Mouse (Mus musculus): Measurements from ENCODE around the gene Tle6.
A peak's percentile ranks its signal among the peaks of the same experiment; 100 is the strongest.

Gene Tle6

DNA sequence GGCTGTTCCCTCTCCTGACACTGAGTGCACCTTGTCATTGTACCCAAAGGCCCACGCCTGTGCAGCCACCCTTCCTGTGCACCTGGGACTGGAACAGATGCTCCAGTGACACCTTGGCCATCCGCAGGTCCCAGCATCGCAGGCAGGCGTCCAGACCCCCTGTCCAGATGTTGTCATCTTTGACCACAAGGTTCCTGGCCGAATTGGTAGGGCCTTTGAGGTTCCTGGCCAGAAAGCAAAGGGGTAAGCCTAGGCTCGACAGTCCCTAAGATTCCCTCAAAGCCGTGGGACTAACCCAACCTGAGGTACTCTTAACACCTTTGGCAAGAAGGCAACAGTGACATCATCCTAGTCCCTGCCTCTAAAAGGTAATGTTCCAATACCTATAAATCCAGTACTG is 8.2 kb downstream of the Tle6 start:
- DNase-seq (ENCODE audit: low read depth, low spot score), result no peak

DNA sequence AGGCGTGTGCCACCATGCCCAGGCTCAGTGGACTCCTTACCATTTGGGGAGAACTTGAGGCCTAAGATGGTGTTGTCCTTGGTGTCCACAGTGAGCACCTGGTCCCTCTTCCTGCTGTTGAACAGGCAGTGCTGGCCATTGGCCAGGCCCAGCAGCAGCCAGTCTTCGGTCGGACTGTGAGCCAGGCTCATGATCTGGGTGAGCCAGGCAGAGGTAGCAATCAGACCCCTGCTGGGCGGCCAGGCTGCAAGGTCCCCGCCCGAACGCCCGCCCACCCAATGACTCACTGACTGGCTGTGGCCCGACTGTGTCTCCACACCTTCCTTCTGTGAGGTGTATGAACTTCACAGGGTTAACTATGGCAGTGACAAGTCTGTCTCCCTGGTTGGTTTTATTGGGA is 9.0 kb downstream of the Tle6 start:
- DNase-seq (ENCODE audit: low read depth, low spot score), result no peak

DNA sequence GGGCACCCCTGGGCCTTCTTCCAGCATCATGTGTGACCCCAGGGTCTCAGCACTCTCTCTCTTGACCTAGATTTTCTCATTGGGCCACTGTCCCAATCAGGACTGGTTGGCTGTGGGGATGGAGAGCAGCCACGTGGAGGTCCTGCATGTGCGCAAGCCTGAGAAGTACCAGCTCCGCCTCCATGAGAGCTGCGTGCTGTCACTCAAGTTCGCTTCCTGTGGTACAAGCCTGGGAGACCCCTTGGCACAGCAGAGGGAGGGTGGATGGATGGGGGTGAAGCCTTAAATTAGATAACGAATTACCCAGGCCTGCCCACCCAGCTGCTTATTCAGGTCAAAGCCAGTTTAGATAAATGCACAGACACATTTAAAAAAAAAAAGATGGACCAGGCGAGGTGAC is 12.1 kb downstream of the Tle6 start:
- no peak for DNase-seq (ENCODE audit: low read depth, low spot score)

DNA sequence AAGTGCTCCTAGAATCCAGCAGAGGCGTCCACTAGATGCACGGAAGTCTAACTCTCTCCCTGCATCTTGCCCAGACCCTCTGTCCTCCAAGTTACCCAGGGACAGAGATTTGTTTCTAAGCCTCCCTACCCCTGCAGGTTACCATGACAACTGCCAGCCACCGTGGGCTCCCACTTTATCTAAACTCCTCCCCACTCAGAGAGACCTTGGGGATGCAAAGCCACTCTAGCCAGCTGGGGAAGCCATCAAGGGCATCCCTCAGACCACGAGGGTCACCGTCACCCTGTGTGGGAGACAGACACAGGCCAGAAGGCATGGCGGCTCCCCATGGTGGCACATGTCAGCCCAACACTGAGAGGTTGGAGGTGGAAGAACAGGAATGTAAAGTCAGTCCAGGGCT is 17.5 kb downstream of the Tle6 start:
- no peak for DNase-seq (ENCODE audit: low read depth, low spot score)

DNA sequence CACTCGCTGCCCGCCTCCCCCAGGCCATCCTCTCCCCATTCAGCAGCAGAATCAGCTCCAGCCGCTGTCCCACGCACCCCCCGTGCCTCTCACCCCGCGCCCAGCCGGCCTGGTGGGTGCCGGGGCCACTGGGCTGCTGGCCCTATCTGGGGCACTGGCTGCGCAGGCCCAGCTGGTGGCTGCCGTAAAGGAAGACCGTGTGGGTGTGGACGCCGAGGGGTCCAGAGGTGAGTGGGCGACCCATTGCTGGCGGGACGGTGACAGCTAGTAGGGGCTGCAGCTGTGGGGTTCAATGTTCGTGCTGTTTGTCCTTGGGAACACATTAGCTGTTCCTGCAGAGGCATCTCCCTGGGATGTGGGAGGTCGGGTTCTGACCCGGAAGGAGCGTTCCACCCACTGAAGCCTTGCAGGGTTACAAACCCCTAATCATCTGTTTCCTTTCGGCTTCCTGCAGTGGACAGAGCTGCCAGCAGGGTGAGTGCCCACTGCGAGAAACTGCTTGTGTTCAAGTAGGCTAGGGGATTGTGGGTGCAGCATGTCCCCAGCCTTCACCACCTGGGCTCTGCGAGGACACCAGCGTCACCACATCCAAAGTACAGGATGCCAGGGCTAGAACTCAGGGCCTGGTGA is 20.3 kb downstream of the Tle6 start:
- no peak for DNase-seq (ENCODE audit: low read depth, low spot score)

DNA sequence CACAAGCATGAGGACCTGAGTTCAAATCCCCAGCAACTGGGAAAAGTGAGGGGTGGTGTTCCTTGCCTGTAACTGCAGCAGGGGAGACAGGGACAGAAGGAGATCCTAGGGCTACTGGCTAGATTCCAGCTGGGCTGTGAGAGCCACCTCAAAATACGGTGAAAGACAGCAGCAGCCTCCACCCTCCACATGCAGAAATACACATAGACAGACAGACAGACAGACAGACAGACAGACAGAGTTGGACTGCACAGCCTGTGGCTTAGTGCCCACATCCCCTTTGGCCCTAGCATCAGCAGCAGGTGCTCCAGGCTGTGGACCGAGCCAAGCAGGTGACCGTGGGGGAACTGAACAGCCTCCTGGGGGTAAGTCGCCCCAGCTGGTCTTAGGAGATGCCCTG is 20.9 kb downstream of the Tle6 start:
- DNase-seq (ENCODE audit: low read depth, low spot score), result no peak

DNA sequence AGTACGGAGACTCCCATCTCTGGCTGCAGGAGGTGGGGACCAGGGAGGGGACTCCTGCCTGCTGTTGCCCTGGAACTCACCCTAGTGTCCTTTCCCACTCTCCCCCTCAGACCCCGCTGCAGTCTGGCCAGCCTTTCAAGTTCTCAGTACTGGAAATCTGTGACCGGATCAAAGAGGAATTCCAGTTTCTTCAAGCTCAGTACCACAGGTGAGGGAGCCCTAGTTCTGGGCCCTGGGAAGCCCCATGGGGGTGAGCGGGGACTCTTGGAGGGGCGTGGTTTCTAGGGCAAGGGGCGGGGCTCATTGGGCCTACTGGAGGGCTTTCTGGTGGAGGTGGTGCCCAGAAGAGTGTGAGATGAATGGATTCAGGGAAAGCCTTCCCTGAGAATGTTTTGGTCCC is 25.2 kb downstream of the Tle6 start:
- no peak for DNase-seq (ENCODE audit: low read depth, low spot score)

DNA sequence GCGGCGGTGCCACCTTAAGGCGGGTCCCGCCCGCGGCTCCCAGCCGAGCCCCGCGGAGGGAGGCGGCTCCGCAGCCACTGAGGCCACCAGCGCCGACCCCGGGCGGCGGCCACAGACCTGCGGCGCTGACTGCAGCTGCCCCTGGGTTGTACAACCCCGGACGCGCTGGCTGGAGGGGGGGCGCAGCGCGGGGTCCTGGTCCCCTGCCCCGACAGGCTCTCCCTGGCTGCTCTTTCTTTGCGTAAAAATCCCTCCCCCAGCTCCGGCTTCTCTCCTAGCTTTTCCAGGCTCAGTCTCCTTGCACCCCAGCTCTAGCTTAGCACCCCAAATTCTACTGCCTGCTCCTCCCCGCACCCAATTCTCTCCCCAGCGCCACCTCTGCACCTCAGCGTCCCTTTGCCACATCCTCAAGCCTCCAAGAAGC is 25.7 kb downstream of the Tle6 start:
- peak; percentile 20 for DNase-seq (ENCODE audit: low read depth, low spot score)

DNA sequence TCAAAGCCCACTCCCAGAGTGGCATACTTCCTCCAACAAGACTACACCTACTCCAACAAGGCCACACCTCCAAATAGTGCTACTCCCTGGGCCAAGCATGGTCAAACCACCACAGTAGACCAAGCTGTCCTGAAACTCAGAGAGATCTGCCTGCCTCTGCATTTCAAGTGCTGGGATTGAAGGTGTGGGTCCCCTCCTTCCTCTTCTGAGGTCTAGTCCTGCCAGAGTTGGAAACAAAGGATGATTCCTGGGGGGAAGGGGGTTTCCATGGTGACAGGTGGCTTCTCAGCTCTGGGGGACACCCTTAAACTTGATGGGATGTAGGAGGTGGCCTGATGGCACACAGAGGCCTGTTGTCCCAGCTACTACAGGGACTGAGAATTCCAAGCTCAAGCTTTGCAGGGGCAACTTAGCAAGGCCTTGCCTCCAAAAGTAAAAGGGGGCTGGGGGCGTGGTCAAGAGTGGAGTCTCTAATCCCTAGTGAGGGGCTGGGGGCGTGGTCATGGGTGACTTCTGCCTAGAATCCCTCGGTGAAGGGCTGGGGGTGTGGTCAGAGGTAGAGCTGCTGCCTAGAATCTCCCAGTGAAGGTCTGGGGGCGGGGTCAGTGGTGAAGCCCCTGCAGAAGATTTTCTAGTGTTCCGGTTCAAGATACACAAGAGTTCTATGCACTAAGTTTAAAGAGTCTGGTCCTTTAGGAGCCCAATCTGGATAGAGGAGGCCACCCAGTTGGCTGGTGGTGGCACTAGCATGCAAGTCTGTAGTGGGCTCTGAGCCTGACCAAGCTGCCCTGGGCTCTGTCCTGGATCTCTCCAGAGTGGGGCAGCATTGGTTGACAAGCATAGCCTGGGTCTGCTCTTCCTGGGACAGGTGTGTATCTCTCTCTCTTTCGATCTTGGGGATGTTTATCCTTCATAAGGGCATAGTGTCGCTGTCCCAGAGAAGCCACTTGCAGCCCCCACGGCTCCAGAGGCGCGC is 26.5 kb downstream of the Tle6 start, which contains the start of gene Tle2:
Tle2 (plus strand) TSS at position 481 of the 976 bp plus-strand sequence.
- no peak for DNase-seq (ENCODE audit: low read depth, low spot score)

DNA sequence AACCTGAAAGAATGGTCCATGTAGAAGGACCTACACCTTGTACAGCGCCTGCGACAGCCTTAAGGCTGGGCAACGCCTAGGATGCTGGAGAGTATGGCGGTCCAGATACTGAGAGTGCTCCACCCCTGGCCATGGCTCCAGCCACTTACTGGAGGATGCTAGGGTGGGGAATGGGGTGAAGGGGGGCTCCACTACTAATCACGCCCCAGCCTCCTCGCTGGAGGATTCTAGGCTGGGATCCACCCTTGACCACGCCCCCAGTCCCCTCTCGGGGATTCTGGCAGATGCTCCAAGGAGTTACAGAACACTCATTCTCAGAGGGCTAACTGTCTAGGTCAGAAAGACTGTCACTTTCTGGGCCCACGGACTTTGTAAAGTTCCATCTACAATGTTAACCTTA is 27.9 kb downstream of the Tle6 start:
- no peak for DNase-seq (ENCODE audit: low read depth, low spot score)

DNA sequence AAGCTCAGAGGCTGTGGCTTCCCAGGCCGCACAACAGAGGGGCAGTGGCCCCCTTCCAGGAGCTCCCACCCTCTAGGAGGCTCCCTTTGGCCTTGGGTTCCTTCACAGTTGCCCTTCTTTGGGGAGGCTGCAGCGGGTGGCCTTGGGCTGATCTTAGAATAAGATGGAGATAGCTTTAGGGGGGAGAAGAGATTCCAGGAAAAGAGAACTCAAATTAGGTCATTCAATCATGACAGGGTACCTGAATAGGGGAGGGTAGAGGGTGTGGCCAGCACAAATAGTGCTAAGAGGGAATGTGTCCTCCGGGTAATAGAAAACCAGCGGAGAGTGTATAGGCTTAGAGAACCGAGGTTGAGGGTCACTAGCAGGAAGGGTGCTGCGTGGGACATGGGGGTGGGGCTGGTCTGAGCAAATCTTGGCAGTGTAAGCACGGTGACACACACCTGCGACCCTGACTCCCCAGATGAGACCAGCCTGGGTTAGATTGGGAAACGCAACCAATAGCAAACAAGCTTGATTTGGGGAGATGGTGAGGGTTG is 28.7 kb downstream of the Tle6 start:
- no peak for DNase-seq (ENCODE audit: low read depth, low spot score)

DNA sequence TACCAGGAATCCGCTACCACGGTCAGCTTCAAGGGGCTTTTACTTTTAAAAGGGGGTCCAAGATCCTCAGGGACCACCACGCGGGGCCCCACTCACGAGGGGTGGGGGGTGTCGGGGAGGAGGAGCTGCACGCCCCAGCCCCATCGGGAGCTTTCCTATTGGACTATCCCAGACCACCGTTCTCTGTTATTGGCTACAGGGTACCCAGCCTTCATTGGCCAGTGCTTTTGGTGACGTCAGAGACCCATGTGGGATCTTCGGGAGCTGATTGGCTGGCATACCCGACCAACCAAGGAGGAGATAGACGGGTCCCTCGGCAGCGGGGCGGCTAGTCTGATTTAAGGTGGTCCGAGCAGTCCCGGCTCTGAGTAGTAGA is 29.4 kb downstream of the Tle6 start:
- DNase-seq (ENCODE audit: low read depth, low spot score), result peak; percentile 90

DNA sequence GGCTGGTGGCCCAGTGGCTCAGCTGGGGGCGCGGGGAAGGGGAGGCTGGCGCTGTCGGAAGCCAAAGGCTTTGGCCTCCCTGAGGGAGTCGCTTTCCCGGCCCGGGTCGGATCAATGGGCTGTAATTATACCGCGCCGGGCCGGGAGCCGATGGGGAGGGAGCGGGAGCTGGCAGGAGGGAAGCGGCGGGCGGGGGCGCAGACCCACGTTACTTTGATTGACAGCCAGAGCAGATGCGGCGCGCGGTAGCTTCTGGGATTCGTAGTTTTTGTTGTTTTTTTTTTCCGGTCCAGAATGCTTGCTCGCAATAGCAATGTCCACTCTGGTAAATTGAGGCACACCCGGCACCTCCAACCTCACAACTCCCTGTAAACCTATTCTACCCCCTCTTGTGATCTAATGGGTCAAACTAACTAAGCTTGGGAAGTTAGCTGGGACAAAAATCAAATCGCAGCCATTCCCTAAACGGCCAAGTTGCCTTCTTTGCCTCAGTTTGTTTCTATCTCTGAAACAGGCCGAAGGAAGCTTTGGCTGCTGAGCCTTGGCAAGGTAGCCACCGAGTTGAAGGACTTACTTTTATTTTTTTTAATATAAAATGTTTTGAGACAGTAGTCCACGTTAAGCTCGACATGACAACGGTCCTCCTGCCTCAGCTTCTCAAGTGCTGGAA is 29.9 kb downstream of the Tle6 start:
- DNase-seq (ENCODE audit: low read depth, low spot score), result peak; percentile 85

DNA sequence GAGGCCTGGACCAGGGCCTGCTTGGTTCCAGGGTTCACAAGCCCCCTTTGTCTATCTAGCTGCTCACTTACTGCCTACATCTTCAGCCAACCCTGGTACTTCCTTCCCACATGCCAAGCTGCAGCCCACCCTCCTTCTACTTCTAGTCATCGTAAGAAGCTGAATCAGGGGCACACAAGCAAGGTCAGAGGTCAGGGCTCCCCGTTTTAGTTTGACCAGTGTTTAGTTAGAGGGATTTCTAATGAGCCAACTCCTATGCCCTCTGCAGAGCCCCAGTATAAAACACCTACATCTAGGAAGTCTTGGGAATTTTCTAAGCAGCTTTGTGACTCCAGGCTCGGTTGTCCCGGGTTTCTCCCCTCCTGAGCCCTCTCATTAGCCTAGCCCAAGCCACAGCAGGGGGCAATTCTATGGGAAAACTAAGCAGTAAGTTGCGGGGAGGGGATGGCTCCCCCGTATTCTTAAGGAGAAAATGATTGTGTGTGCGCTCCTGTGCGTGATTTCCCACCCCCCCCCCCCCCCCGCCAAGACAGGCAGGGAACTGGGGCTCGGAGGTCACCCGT is 30.6 kb downstream of the Tle6 start:
- DNase-seq (ENCODE audit: low read depth, low spot score), result no peak

DNA sequence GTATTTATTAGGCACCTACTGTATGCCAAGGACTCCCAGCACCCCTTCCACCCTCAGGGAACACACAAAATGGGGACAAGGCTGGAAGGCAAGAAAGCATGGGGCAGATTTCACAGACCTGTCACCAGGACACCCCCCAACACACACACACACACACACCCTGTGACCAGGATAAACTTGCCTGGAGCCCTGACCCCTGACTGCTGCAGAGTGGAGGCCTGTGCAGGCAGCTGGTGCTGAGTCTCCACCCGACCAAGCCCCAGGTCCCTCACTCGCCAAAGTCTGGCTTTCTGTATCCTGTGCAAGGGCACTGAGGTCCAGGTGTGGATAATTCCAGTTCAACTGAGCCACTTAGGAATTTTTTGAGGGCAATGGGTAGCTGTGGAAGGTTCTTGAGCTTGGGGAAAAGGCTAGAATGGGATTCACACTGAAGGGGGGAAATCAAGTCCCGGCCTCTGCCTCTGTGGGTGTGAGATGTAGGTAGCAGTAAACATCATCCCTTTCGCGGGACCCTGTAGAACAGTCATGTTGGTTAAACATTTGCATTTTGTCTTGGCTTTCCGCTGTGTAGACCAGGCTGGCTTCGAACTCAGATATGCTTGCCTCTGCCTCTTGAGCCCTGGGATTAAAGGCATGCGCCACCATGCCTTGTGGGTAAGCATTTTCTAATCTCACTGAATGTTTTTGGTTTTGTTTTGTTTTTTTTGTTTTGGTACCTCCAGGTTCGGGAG is 31.2 kb downstream of the Tle6 start:
- no peak for DNase-seq (ENCODE audit: low read depth, low spot score)

DNA sequence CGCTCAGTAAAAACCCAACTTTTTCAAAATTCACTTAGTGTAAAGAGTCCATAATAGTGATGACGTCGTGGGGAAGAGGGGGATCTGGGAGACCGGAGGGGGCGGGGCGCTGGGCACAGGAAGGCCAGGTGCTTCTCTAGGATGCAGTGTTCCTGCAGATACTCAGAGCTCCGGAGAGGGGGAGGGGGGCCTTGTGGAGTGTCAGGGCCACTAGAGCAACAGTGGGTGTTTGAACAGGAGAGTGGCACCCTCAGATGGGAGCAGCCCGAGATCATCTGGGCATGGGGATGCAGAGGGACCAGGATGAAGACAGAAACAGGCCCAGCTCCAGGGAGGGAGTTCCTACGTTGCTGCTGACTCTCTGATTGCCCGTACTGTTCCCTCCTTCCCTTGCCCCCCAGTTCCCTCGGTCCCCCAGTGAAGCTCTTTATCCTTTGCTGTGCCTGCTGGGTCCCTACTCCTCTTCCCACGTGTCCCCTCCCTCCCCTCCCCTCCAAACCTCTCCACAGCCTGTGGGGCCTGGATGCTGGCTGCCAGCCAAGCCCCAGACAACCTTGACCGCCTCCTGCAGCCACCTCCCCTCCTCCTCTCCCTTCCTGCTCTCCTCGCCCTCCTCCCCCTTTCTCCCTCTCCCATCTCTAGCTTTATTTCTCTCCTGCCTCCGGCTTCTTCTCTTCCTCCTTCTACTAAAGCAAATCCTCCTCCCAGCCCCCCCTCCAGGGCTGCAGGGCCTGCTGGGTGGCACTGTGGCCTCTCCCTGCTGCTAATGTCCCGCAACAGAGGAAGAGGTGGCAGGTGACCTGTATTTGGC is 32.3 kb downstream of the Tle6 start:
- DNase-seq (ENCODE audit: low read depth, low spot score), result no peak

DNA sequence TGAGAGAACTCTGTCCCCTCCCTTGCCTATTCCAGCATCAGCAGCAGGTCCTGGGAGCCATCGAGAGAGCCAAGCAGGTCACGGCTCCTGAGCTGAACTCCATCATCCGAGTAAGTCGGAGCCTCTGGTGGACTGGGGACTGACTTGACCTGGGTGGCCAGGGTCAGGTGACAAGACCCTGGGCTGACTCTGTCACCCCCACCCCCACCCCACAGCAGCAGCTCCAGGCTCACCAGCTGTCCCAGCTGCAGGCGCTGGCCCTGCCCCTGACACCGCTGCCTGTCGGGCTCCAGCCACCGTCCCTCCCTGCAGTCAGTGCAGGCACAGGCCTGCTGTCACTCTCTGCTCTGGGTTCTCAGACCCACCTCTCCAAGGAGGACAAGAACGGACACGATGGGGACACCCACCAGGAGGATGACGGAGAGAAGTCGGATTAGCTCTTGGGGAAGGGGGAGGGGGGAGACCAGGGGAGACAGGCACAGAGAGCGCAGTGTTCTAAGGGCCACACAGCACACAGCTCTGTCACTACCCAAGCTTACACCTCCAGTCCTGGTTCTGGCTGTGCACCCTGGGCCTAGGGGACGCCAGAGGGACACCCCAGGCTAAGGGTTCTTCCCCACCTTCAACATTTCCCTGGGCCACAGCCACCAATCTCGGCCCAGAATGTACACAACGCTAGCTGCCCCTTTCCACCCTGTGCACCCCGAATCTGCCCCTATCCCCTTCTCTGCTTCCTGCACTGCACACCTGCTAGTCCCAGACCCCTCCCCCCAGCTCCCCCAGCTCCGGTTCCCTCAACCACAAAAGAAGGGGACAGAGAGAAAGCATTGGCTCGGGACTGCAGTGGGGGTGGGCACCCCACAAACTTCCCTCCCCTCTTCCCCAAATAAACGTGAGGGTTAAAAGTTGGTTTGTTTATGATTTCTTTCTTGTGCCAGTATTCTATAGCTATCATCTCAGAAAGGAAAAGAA is 35.3 kb downstream of the Tle6 start:
- DNase-seq (ENCODE audit: low read depth, low spot score), result no peak

DNA sequence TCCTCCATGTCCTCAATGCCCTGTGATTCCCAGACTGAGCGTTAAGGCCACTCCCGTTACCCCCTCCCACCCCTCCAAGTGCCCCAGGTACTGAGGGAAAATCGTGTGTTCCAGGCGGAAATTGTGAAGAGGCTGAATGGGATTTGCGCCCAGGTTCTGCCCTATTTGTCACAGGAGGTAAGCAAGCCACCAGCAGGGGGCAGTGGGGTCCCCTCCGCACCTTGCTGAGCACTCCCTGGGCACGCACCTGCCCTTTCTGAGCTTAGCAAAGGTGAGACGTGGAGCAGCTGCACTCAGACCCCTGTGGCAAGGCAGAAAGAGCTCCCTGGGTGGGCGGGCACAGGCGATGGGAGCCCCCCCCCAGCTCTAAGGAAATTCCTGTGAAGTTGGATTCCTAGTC is 36.1 kb downstream of the Tle6 start:
- DNase-seq (ENCODE audit: low read depth, low spot score), result peak; percentile 67

DNA sequence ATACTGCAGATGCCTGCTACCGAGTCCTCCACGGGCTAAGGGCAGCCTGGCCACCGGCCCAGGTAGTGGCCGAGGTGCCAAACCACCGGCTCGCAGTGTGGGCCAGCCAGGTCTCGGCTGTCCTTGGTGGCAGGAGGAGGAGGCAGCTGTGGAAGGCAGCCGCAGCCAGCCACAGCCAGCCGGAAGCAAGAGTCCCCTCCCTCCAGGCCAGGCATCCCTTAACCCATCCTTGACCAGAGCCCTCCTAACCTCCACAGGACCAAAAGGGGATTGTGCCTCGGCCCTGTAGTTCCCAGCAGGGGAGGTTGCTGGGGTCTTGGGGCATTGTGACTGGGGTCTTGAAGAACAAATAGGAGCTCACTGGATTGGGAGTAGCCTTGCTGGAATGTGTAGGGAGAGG is 36.7 kb downstream of the Tle6 start:
- DNase-seq (ENCODE audit: low read depth, low spot score), result no peak

All from CD4-positive helper T cell, adult 2 months (primary cell).